Mouse (Mus musculus) urinary bladder, postnatal 14 days (tissue): ENCODE results near the gene Loxl4.

ENCODE experiments used
- DNase-seq: peaks from one replicate; pipeline ENCODE4 v3.0.0; 2021; ENCODE audit warnings: low spot score

Gene Loxl4

DNA sequence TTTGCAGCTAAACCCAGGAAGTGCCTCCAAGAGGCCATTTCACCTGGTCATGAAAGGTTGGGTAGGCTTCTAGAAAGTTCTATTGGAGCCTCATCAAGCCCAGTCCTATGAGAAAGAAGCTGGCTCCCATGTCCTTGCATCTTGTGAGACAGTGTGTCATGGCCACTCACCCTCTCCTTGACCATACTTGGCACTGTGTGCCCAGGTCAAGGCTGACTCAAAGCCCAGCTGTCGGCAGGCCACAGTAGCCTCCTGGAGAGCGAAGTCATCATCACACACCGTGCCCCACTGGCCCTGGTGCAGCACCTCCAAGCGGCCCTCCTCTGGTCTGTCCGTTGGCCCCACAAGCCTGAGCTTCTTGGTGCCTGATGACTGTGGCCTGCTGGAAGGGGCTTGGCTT, 4.5 kb downstream of the Loxl4 start:
- DNase-seq = no peak

DNA sequence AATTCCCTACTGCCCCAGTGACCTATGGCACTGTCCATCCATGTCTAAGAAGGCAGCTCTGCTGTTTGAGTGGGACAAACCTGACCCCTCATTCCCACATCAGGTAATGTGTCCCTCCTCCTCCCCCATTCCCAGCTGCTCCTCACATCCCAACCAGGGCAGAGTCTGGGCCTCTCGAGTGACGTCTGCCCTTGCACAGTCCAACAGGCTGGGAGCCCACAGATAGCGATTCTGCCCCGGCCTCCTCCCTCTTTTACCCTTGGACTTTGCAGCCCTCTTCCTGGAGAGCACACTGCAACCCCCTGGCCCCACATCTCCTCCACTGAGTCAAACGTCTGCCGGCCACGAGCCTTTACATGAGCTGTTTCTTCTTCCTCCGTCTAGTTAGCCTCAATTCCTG, 10.0 kb downstream of the Loxl4 start:
- no peak for DNase-seq

- no peak for DNase-seq
These were observed 10.6 kb downstream of the Loxl4 start for GRCm38 (mm10) chr19:42602041-42602440.

- no peak for DNase-seq
These were observed 11.2 kb downstream of the Loxl4 start for GRCm38 (mm10) chr19:42601445-42601844.

- no peak for DNase-seq
These were observed 12.0 kb downstream of the Loxl4 start for GRCm38 (mm10) chr19:42600591-42600990.

DNA sequence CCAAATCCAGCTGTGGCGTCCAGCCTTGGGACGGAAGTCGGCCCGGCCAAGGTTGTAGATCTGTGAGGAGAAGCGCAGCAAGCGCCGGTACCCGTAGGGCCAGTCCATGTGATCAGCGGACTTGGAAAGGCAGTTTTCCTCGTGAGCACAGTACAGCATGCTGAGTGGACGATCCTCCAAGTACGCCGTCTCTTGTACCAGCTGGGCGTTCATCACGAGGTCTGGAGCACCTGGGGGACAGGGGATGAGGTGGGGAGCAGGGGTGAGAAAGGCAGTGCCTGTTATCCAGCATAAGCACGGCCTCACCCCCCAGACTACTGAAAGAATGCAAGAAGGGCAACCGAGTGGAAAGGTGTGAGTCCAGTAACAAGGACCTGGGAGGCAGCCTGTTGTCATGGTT, 12.7 kb downstream of the Loxl4 start:
- DNase-seq = no peak

DNA sequence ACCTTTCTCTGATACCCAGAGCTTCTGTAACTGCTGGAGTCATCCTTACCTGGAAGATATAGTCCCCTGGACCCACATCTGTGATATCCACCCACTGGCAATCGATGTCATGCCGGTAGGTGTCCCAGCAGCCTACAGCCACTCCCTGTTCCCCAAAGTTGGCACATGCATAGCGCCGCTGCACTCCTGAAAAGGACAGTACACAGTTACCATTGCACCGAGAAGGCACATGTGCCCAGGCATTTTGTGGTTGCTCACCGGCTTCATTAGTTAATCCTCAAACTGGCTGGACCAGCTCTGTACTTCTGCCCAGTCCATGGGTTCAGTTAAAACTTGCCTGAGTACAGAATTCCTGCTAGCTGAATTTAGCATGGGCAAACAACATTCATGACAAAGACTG, 14.7 kb downstream of the Loxl4 start:
- DNase-seq = no peak

GRCm38 (mm10) chr19:42597286-42597685, 15.3 kb downstream of the Loxl4 start:
- no peak for DNase-seq

DNA sequence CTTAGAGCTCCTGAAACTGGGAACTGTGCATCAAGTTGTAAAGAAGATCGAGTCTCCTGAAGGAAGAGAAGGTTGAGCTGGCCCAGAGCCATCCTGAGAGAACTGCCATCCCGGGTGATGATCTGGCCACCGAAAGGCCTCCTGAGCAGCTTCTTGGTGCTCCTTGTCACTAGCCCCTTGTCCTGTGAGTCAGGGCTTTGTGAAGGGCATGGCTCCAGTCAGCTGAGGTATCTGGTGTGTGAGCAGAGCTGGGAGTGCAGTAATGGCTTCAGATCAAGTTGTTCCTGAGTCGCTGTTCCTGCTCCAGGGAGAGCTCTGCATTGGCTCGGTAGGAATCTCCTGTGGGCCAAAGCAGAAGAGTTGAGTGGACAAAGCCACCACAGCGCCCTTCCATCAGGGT, 17.5 kb downstream of the Loxl4 start:
- no peak for DNase-seq

DNA sequence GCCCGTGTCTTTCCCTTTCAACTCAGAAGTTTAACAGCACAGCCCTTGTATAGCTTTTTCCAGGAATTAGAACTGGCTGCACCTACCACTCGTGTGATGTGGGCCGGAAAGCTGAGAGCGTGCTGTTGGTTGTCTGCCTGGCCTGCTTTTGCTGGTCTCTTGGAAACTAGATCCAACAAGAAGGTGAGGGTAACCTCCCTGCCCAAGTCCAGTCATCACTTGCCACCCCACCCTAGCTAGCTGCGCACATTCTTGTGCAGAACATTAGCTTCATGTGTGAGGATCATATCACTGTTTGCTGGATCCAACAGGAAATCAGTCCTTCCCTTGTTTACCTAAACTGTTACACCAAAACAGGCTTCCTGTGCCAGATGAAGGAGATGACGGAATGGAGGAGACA, 19.2 kb downstream of the Loxl4 start:
- no peak for DNase-seq

DNA sequence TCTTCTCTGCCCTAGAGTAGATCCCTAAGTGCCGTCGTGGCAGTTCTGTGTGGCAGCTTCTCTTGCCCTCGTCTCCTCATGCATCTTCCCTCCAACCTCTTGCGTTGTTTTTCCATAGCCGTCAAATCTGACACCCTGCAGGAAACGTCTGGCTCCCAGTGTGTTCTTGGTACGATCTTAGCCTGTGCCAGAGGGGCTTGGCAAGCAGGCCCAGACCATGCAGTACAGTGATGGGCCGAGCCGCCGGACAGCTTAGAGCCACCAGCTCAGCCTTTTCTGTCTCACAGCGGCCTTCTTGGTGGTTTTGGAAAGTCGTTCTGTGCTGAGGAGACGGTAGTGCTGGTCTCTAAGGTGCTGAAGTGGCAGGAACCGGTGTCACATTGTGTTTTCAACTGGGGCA, 21.1 kb downstream of the Loxl4 start:
- DNase-seq = no peak

- no peak for DNase-seq
These were observed 23.4 kb downstream of the Loxl4 start for GRCm38 (mm10) chr19:42589246-42589645.

DNA sequence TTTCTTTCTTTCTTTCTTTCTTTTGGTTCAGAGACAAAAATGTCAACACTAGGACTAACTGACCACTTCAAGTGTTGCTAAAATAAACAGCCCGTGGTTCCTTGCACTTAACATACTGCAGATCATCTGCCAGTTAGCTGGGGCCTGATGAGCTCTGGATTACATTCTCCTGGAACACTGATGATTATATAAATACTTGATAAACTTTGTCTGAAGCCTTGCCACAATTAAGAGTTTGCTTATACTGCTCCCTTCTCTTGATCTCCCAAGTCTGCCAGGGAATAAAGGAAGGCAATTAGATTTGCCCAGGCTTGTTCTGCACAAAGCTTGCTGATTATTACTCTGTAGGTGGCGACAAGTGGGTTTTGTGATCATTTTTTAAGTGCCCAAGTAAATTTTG, 24.9 kb downstream of the Loxl4 start:
- no peak for DNase-seq

- DNase-seq = no peak
These were observed 28.4 kb downstream of the Loxl4 start for GRCm38 (mm10) chr19:42584188-42584587.

- no peak for DNase-seq
These were observed 28.9 kb downstream of the Loxl4 start for GRCm38 (mm10) chr19:42583677-42584076.

DNA sequence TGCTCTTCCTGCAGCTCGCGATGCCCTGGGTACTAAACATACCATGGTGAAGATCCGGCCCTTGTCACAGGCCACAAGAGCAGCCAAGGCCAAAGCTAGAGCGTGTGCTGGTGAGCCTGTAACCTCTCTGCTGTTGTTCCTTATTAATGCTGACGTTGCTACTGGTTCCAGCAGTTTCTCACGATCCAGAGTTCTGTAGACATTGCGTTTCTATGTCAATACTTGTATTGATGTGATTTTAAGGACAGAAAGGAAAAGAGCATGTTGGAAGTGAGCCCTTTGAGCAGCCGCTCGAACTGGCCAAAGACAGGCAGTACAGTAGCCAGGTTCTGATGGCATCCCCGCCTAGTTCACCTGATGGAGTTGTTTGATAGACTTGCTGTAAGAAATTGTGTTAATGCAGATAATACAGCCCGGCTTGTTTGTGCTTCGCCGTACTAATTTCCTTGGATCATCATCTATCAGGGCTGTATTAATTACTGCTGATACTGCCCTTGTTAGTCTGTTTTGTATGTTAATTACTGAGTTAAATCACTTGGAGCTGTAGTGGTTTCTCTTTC, 29.7 kb downstream of the Loxl4 start:
- no peak for DNase-seq

- DNase-seq = no peak
These were observed 31.9 kb downstream of the Loxl4 start for GRCm38 (mm10) chr19:42580701-42581100.

- no peak for DNase-seq
These were observed 34.0 kb downstream of the Loxl4 start for GRCm38 (mm10) chr19:42578631-42579030.

DNA sequence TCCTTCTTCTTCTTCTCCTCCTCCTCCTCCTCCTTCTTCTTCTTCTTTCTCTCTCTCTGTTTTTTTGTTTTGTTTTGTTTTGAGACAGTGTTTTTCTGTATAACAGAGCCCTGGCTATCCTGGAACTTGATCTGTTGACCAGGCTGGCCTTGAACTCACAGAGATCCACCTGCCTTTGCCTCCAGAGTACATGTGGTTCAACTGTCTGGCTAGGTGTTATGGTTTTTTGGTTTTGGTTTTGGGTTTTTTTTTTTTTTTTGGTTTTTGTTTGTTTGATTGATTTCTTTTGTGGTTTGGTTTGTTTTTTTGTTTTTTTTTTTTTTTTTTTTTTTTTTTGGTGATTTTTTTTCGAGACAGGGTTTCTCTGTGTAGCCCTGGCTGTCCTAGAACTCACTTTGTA, 35.8 kb downstream of the Loxl4 start:
- no peak for DNase-seq

GRCm38 (mm10) chr19:42575317-42575716, 37.3 kb downstream of the Loxl4 start:
- no peak for DNase-seq

DNA sequence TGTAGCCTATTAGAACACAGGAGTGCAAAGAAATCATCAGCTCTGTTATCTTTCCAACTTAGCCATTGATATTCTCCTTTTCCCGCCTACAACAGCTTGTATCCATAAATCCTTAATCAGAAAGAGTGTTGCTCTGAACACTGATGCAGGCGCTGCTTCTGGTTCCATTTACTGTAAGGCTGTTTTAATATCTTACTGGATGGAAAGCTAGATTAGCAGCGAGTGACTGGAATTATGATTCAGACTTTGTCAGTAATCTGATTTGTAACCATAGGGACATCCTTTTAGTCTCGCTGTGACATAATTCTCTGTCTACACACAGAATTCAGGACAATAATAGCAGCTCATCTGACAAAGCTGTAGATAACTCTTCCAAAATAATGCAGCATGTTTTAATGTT, 41.3 kb downstream of the Loxl4 start:
- no peak for DNase-seq

DNA sequence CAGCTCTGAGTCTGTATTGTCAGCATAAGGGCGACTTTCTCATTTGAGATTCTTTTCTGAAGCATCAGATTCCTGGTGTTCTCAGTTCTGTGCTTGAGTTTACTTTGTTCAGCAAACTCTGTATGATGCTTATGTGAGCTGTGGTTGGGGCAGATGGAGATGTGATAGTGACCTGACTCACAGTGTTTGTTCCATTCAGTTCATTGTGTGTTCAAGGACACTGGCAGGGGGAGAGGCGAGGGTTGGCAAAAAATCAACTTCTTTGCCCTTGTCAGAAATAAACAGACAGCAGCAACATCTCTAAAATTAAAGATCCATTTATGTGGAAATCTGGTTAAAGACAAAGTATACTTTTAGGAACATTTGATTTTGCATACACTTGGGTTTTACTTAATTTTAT, 43.5 kb downstream of the Loxl4 start:
- DNase-seq = no peak

GRCm38 (mm10) chr19:42567020-42567419, 45.6 kb downstream of the Loxl4 start:
- DNase-seq = no peak

- peak; percentile 11 for DNase-seq
These were observed 46.2 kb downstream of the Loxl4 start for GRCm38 (mm10) chr19:42566283-42567019.
